Mouse (Mus musculus) urinary bladder, adult 18-20 months (tissue): ENCODE data around the gene Sarnp.
A peak's percentile ranks its signal among the peaks of the same experiment; 100 is the strongest.

Experiments
- DNase-seq, 2 experiments: peaks; one replicate each; pipeline ENCODE4 v3.0.0; 2022; ENCODE audit warnings: low spot score in 2 of 2, mixed read lengths in 2 of 2

Gene Sarnp

DNA sequence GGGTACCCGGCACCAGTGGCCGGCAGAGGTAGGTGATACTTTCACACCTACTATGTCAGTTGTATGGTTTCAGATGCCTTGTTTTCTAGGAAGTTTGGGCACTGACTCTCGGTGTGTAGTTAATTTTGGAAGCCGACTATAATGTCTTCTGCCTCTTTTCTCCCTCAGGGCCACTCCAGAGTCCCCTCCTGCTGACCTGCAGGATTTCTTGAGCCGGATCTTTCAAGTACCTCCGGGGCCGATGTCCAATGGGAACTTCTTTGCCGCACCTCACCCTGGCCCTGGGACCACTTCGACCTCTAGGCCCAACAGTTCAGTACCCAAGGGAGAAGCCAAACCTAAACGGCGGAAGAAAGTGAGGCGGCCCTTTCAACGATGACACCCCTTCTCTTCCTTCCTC lies at the start of gene Sarnp:
Gene Sarnp (plus strand): TSS at position 301 of the 400 bp plus-strand sequence.
- no peak for DNase-seq

DNA sequence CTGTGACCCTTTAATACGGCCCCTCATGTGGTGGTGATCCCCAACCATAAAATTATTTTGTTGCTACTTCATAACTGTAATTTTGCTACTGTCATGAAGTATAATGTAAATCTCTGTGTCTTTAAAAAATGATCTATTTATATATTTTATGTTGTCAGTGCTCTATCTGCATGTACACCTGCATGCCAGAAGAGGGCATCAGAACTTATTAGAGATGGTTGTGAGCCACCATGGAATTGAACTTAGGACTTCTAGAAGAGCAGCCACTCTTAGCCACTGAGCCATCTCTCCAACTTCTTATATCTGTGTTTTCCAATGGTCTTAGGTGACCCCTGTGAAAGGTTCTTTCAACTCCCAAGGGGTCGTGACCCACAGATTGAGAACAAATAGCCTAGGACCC lies 44.2 kb upstream of the Sarnp start:
- DNase-seq: no peak

GRCm38 (mm10) chr10:128773685-128774084 lies 43.4 kb upstream of the Sarnp start:
- DNase-seq: no peak

DNA sequence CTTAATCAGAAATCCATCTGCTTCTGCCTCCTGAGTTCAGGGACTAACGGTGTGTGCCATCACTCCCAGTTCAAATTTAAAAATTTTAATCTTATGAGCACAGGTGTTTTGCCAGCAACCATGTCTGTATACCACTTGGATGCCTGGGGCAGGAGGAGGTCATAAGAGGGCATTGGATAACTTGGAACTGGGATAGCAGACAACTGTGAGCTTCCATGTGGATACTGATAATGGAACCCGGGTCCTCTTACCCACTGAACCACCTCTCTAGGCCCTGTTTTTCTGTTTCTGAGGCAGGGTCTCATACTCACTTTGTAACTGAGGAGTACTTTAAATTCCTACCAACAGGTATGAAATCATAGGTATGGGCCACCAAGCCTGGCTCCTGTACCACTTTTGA lies 38.7 kb upstream of the Sarnp start:
- DNase-seq: no peak

GRCm38 (mm10) chr10:128779011-128779795 lies 37.9 kb upstream of the Sarnp start:
- peak; percentile 32 to 85 for DNase-seq

DNA sequence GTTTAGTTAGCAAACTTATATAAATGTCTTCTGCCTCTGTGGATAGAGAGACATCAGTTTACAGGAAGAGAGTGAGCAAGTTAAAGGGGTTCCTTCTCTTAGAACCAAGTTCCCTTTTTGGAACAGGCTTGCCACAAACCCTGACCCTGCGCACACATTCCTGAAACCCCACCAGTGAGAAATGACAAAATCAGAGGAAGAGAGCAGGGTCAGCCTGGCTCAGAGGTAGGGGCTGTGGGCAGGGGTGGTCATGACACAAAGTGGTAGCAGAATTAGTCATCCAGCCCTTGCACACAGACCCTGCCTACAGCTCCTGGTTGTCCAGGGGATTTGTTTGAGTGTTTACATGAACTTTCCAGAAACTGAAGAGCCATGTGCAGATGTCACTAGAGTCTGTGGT lies 36.9 kb upstream of the Sarnp start:
- no peak for DNase-seq

GRCm38 (mm10) chr10:128790398-128791124 lies 26.6 kb upstream of the Sarnp start, which contains the start of gene Mmp19:
Mmp19 (plus strand) TSS chr10:128790910.
- no peak for DNase-seq

DNA sequence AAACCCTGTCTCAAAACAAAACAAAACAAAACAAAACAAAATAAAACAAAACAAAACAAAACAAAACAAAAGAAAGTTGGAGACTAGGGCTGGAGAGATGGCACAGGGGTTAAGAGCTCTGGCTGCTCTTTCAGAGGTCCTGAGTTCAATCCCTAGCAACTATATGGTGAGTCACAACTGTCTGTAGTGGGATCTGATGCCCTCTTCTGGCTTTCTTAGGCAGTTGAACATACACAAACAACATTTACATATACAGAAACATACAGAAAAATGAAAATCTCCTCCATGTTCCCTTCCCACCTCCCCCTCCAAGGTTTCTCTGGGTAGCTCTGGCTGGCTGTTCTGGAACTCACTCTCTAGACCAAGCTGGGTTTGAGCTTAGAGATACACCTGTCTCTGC lies 25.1 kb upstream of the Sarnp start:
- DNase-seq: no peak

DNA sequence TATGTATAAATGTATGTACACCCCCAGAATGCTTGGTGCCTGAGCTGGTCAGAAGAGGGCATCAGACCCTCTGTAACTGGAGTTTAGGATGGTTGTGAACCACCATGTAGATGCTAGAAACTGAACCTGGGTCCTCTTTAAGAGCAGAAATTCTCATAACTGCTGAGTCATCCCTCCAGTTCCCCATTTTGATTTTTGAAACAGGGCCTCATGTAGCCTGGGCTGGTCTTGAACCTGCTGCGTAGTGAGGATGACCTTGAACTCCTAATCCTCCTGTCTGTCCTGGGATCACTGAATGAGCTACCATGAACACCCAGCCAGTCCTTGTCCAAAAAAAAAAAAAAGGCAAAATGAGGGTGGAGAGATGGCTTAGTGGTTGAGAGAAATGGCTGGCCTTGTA lies 23.9 kb upstream of the Sarnp start:
- DNase-seq: no peak

DNA sequence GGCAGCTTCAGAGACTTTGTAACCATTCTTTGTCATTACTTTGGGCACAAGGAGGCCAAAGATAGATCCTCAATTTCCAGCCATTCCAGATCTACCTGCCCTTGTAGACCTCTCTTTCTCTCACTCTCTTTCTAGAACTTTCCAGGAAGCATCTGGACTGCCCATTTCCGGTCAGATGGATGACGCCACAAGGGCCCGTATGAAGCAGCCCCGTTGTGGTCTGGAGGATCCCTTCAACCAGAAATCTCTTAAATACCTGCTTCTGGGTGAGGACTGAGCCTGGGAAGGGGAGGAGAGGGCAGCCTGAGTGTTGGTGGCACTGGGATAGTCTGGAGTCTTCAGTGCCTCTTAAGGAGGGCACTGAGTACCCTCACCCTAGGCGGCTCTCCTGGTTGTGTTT lies 22.7 kb upstream of the Sarnp start:
- no peak for DNase-seq

GRCm38 (mm10) chr10:128795581-128795980 lies 21.6 kb upstream of the Sarnp start:
- DNase-seq: no peak

DNA sequence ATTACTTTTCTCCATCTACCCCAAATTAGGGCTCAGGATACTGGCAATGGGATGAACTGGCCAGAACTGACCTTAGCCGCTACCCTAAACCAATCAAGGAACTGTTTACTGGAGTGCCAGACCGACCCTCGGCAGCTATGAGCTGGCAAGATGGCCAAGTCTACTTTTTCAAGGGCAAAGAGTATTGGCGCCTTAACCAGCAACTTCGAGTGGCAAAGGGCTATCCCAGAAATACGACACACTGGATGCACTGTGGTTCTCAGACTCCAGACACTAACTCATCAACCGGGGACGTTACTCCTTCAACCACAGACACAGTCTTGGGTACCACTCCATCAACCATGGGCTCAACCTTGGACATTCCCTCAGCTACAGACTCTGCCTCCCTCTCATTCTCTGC lies 18.5 kb upstream of the Sarnp start:
- no peak for DNase-seq

DNA sequence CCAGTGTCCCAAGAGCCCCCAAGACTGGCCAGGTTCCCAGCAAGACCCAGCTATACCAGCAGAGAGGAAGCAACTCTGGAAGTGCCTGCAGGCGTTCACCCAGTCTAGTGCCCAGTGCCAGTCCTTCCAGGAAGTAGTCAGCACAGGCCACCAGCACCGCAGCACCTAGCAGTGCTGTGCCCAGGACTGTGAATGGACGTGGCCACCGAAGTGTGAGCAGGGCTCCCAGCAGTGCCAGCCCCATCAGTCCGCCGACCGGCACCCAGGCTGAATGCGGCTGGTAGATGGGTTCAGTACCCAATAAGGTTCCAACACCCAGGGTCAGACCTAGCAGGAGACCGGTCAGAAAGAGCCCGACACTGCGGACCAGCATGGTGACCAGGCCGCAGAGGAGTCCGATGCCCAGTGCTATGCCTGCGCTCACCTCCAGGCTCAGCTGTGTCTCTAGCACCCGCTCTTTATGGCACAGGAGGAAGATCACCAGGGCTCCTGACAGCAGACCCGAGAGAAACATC lies 15.1 kb upstream of the Sarnp start:
- DNase-seq: no peak

DNA sequence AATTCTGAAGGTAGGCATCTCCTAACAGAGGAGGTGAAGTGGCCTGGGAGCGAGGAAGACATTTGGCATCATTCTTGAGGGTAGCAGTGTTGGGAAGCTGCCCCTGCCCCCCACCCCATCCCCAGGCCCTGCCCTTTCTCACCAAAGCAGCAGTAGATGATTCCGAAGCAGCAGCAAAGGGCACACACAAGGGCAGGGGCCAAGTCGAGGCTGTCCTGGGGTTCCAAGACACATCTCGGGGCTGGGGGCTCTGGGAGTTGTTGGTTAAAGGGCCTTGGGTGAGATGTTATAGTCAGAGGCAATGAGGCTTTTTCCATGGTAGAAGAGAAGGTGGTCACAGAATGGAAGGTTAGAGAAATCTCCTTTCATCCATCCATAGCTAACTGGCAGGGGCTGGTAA lies 14.2 kb upstream of the Sarnp start:
- DNase-seq: no peak

GRCm38 (mm10) chr10:128803361-128803760 lies 13.8 kb upstream of the Sarnp start:
- DNase-seq: no peak

DNA sequence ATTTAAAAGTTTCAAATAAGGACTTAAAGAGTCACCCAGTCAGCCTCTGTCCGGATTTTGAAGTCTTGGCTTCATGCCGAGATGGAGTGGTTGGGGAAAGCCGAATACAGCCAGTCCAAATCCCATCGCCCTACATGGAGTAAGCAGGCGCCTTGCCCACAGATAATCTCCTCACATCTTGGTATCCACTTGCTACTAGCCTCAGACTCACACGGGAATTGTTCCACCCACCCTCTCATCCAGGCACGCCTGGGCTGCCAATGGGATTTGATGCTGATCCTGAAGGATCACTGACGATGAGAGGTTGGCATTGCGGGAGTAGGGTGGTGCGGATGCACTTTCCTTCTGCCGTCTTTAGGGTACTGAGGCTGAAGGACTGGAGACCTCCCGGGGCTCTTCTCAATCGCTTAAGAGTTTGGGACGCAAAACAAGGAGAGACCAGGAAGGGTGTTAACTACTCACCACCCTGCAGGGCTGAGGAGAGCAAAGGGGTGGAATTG lies 13.3 kb upstream of the Sarnp start, which contains the start of gene Dnajc14:
Gene Dnajc14 (plus strand): TSS at position 292 of the 500 bp plus-strand sequence.
- DNase-seq: peak; percentile 44 to 57

DNA sequence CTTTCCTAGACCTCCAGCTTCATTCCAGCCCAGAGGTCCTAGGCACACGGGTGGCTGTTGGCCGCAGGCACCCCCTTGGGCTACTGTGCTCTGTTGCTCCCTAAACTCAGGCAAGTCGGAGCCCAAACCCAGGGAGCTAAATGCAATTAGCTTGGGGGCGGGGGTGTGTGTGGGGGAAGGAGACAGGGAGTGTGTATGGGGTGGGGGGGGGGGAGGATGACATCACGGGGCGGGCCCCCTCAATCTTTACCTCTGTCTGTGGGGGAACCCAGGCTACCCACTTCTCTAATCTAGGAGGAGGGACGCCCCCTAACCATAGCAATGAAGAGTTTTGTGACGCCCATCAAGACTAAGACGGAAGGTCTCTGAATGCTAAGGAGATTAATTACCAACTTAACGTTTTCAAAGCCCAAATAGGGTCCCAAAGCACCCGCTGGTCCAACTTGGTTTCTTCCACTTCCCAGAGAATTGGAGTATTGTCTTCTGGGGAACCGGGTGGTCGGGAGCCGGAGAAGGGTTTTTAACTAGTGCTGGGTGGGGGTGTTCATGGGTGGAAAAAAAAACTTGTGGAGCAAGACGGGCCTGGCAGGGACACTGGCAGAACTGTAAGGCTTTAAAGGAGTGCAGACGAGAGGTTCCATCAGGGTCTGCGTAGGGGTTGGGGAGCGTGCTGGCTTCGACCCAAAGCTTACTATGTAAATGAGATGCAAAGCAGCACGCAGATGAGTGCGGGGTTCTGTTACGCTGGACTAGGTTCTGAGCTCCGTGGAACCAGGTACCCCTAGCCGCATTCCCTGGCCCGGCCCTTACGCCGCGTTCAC lies 12.7 kb upstream of the Sarnp start, which contains the start of gene Tmem198b:
Gene Tmem198b (minus strand): TSS at position 100 of the 821 bp plus-strand sequence.
- DNase-seq: peak; percentile 41 to 53

DNA sequence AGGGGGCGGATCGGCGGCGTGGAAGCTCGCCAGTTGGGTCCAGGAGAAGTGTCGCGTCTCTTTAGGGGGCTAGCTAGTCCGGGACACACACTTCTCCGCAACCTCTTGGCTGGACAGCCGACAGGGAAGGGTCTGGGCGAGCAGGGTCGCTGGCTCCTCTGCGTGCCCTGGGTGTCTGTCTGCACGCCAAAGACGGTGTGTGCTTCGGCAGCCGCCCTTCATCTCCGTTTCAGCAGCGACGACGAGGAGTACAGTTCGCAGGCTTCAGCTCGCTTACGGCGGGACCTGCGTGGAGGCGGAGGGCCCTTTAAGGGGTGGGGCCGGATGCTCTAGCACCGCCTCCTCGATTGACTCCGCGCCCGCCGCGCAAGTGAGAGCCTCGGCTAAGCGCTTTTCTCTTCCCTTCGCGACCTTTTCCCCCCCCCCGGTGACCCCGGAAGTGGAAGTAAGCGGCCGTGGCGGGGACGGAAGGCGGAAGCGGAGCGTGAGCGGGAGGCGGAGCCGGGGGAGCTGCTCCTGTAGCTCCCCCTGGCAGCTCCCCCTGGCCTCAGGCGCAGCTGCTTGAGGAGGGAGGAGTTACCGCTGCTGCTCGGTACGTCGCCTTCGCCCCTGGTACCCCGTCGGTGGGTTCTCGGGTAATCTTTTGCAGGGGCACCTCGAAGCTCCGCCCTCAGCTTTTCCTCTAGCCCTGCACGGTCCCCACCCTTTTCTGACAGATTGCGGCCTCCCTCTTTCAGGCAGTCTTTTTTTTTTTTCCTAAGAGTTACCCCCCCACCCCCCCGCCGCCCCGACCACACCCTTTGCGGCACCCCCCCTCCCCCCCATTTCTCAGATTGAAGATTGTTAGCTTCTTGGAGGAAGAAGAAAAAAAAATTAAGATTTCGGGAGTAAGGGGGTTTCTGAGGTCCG lies 11.8 kb upstream of the Sarnp start:
- DNase-seq: peak; percentile 91 to 94

DNA sequence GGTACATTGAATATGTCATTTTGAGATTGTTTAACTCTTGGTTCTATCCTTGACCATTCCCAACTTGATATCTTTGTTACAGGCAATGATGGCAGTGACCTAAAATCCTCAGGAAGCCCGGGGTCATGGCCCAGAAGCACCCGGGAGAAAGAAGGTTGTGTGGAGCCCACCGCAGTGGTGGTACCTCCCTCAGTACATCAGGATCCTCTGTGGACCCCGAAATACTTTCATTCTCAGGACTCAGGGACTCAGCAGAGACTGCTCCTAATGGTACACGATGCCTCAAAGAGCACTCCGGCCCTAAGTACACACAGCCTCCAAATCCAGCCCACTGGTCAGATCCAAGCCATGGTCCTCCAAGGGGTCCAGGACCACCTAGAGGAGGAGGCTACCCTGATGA lies 11.0 kb upstream of the Sarnp start:
- DNase-seq: no peak

- no peak for DNase-seq
Observed at GRCm38 (mm10) chr10:128807018-128807417, 10.1 kb upstream of the Sarnp start.

DNA sequence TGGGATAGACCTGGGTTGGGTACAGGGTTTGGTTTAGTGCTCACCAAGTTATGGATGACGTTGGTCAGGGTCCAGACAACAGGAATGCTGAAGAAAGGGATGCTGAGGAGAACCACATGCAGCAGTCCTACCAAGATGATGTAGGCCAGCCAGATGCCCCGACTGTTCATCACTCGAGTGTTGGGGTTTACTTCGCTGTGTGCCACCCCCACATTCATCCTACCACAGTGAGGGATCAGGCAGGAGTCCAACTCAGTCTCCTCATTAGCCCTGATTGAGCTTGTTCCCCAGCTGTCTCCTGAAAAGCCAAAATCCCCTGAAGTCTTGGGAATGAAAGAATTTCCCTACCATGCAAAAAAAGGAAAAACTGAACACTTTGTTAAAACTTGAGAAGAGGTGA lies 3.1 kb downstream of the Sarnp start:
- no peak for DNase-seq
